Mouse (Mus musculus) liver, embryonic 13.5 days (tissue): ENCODE data around the gene Rnls. TPM values are rescaled to one million over a fixed set of nuclear protein-coding genes. Genes with fewer than 3 reads are reported as not detected.
"Not testable (repeated sequence)": the region's sequence is repeated elsewhere in the genome, so short reads cannot be mapped to it uniquely, and the experiment has no call there.

ENCODE experiments used
- ATAC-seq: fragments of 200-750 bp; cut with Nextera tagmentation; 2 replicates; pipeline ENCODE4 v1.8.0; 2017; ENCODE audit warnings: low read depth, mild to moderate bottlenecking, moderate number of reproducible peaks, moderate library complexity
- DNase-seq: peaks from one replicate; pipeline ENCODE4 v3.0.0; 2022
- H3K27ac ChIP-seq: fragments of 300-500 bp; sonication (generic); 2 replicates; pipeline ENCODE4 v1.5.1; 2015; ENCODE audit warnings: moderate library complexity, mild to moderate bottlenecking, inconsistent platforms
- H3K27me3 ChIP-seq: fragments of 300-500 bp; sonication (generic); 2 replicates; pipeline ENCODE4 v1.6.1; 2015; ENCODE audit warnings: mild to moderate bottlenecking, inconsistent platforms
- H3K36me3 ChIP-seq: fragments of 300-500 bp; sonication (generic); 2 replicates; pipeline ENCODE4 v1.6.1; 2015; ENCODE audit warnings: mild to moderate bottlenecking, inconsistent platforms
- H3K4me1 ChIP-seq: fragments of 300-500 bp; sonication (generic); replicated peaks from 2 replicates; pipeline ENCODE4 v1.6.1; 2015; ENCODE audit warnings: inconsistent platforms
- H3K4me2 ChIP-seq: fragments of 300-500 bp; sonication (generic); 2 replicates; pipeline ENCODE4 v1.6.1; 2015; ENCODE audit warnings: inconsistent platforms, mild to moderate bottlenecking, moderate library complexity
- H3K4me3 ChIP-seq: fragments of 300-500 bp; sonication (generic); replicated peaks from 2 replicates; pipeline ENCODE4 v1.5.1; 2015; ENCODE audit warnings: mild to moderate bottlenecking, inconsistent platforms
- H3K9ac ChIP-seq: fragments of 300-500 bp; sonication (generic); 2 replicates; pipeline ENCODE4 v1.6.1; 2015; ENCODE audit warnings: mild to moderate bottlenecking, inconsistent platforms
- H3K9me3 ChIP-seq: fragments of 300-500 bp; sonication (generic); replicated peaks from 2 replicates; pipeline ENCODE4 v1.6.1; 2016; ENCODE audit warnings: inconsistent platforms
- whole genome bisulfite sequencing: fragments of 180-500 bp; shearing (Covaris S2); methylation state at CpG from one replicate; pipeline ENCODE4 v1.1.7; 2015; ENCODE audit not compliant: insufficient replicate concordance; 5-methylcytosine and 5-hydroxymethylcytosine counted together
- polyA plus RNA-seq: library from polyadenylated mRNA; unstranded; fragments of >200 nt; fragmentation: Nextera tagmentation; extraction: Ambion mirVana; gene quantifications from 2 replicates; pipeline ENCODE4 v1.2.1, GENCODE M21; 2015

Gene Rnls
- 0.98 and 1.1 TPM in 2 replicates for polyA plus RNA-seq

GRCm38 (mm10) chr19:33391651-33392382 is at the start of gene Rnls:
Rnls (minus strand) TSS chr19:33392295.
- Histone ChIP-seq H3K27me3 (no peaks in the 10 kb centered on the region), H3K9me3 (no peaks in the 10 kb centered on the region), H3K4me2 (peak within 1 kb of the TSS; percentile 81), H3K27ac (no peak within 1 kb of the TSS; the same call in 1 of the 2 replicates), H3K4me1 (0 out of 2 replicates have a peak, but pooled peaks cover 4% of the 10 kb centered on the region), H3K36me3 (no peaks in the 10 kb centered on the region), H3K4me3 (peak within 1 kb of the TSS; percentile 66), H3K9ac (peak within 1 kb of the TSS; percentile 74)
- WGBS, result 1% methylated on average over 48 of the region's 48 CpGs
- ATAC-seq (peak; percentile 96), DNase-seq (peak; percentile 61)

GRCm38 (mm10) chr19:33429457-33429856 is 37.4 kb upstream of the Rnls start:
- H3K4me2 ChIP-seq, result no peak overlapping the region
- ATAC-seq, result no peak

GRCm38 (mm10) chr19:33419368-33419767 is 27.3 kb upstream of the Rnls start:
- not testable (repeated sequence) for H3K27ac ChIP-seq, H3K36me3 ChIP-seq, DNase-seq, H3K4me3 ChIP-seq, H3K9me3 ChIP-seq, ATAC-seq, H3K27me3 ChIP-seq, H3K4me1 ChIP-seq, H3K9ac ChIP-seq, H3K4me2 ChIP-seq
- WGBS, result 63% methylated on average over 9 of the region's 9 CpGs

More at GRCm38 (mm10) chr19:33429457-33429856, 37.4 kb upstream of the Rnls start:
- Histone ChIP-seq H3K9ac (no peak overlapping the region), H3K27me3 (no peaks in the 10 kb centered on the region), H3K9me3 (no peaks in the 10 kb centered on the region), H3K36me3 (no peaks in the 10 kb centered on the region), H3K4me3 (no peak overlapping the region), H3K4me1 (no peaks in the 10 kb centered on the region), H3K27ac (no peak overlapping the region)
- DNase-seq, result no peak
- 16% methylated on average over 2 of the region's 2 CpGs for WGBS

GRCm38 (mm10) chr19:33380825-33381224 is 11.3 kb downstream of the Rnls start:
- 41% methylated on average over 2 of the region's 2 CpGs for WGBS
- Histone ChIP-seq H3K9ac (no peak overlapping the region), H3K4me2 (no peak overlapping the region), H3K27me3 (no peaks in the 10 kb centered on the region), H3K36me3 (no peaks in the 10 kb centered on the region), H3K27ac (no peak overlapping the region), H3K9me3 (no peaks in the 10 kb centered on the region), H3K4me3 (no peak overlapping the region), H3K4me1 (no peaks in the 10 kb centered on the region)
- no peak for ATAC-seq
- no peak for DNase-seq

GRCm38 (mm10) chr19:33380386-33380785 is 11.7 kb downstream of the Rnls start:
- Histone ChIP-seq H3K9me3 (no peaks in the 10 kb centered on the region), H3K4me1 (no peaks in the 10 kb centered on the region), H3K27ac (no peak overlapping the region), H3K9ac (no peak overlapping the region), H3K4me2 (no peak overlapping the region), H3K36me3 (no peaks in the 10 kb centered on the region), H3K4me3 (no peak overlapping the region), H3K27me3 (no peaks in the 10 kb centered on the region)
- DNase-seq (no peak), ATAC-seq (no peak)
- WGBS, result 19% methylated on average over 3 of the region's 3 CpGs

- Histone ChIP-seq H3K27me3 (no peaks in the 10 kb centered on the region), H3K9ac (no peak overlapping the region), H3K27ac (no peak overlapping the region), H3K4me1 (no peaks in the 10 kb centered on the region), H3K36me3 (no peaks in the 10 kb centered on the region), H3K4me2 (no peak overlapping the region), H3K9me3 (no peaks in the 10 kb centered on the region), H3K4me3 (no peak overlapping the region)
- 52% methylated on average over 2 of the region's 2 CpGs for WGBS
- no peak for ATAC-seq
- DNase-seq, result no peak
Measured at GRCm38 (mm10) chr19:33368808-33369207, 23.3 kb downstream of the Rnls start.

- H3K4me1 ChIP-seq, result no peaks in the 10 kb centered on the region
- ATAC-seq (no peak), DNase-seq (peak; percentile 10)
- no peaks in the 10 kb centered on the region for H3K9me3 ChIP-seq
- WGBS, result 4% methylated on average over 3 of the region's 3 CpGs
- H3K4me3 ChIP-seq, result no peak overlapping the region
- no peak overlapping the region for H3K9ac ChIP-seq
- no peak overlapping the region for H3K4me2 ChIP-seq
- no peak overlapping the region for H3K27ac ChIP-seq
- no peaks in the 10 kb centered on the region for H3K36me3 ChIP-seq
- H3K27me3 ChIP-seq, result no peaks in the 10 kb centered on the region
Measured at GRCm38 (mm10) chr19:33366661-33367060, 25.4 kb downstream of the Rnls start.

GRCm38 (mm10) chr19:33357019-33357418 is 35.1 kb downstream of the Rnls start:
- Histone ChIP-seq H3K36me3 (no peaks in the 10 kb centered on the region), H3K9ac (no peak overlapping the region), H3K4me1 (no peaks in the 10 kb centered on the region), H3K9me3 (no peaks in the 10 kb centered on the region), H3K4me3 (no peak overlapping the region), H3K4me2 (no peak overlapping the region), H3K27me3 (no peaks in the 10 kb centered on the region), H3K27ac (no peak overlapping the region)
- WGBS, result 17% methylated on average over 3 of the region's 3 CpGs
- no peak for ATAC-seq
- no peak for DNase-seq

GRCm38 (mm10) chr19:33340119-33340518 is 52.0 kb downstream of the Rnls start:
- no peaks in the 10 kb centered on the region for H3K4me1 ChIP-seq
- no peaks in the 10 kb centered on the region for H3K27me3 ChIP-seq
- H3K4me2 ChIP-seq, result no peak overlapping the region
- WGBS, result 67% methylated on average over 1 of the region's 1 CpGs
- no peak for DNase-seq
- H3K9ac ChIP-seq, result no peak overlapping the region
- H3K36me3 ChIP-seq, result no peaks in the 10 kb centered on the region
- no peak for ATAC-seq
- H3K27ac ChIP-seq, result no peak overlapping the region
- H3K9me3 ChIP-seq, result no peaks in the 10 kb centered on the region
- H3K4me3 ChIP-seq, result no peak overlapping the region

- DNase-seq (no peak), ATAC-seq (no peak)
- Histone ChIP-seq H3K4me1 (no peaks in the 10 kb centered on the region), H3K9me3 (no peaks in the 10 kb centered on the region), H3K9ac (no peak overlapping the region), H3K36me3 (no peaks in the 10 kb centered on the region), H3K27me3 (no peaks in the 10 kb centered on the region), H3K4me3 (no peak overlapping the region), H3K27ac (no peak overlapping the region), H3K4me2 (no peak overlapping the region)
- WGBS, result 53% methylated on average over 4 of the region's 4 CpGs
Measured at GRCm38 (mm10) chr19:33326706-33327641, 65.1 kb downstream of the Rnls start.

GRCm38 (mm10) chr19:33318785-33319184 is 73.3 kb downstream of the Rnls start:
- no peaks in the 10 kb centered on the region for H3K4me1 ChIP-seq
- no peak overlapping the region for H3K4me3 ChIP-seq
- no peak overlapping the region for H3K4me2 ChIP-seq
- no peaks in the 10 kb centered on the region for H3K36me3 ChIP-seq
- DNase-seq (no peak), ATAC-seq (no peak)
- H3K9me3 ChIP-seq, result no peaks in the 10 kb centered on the region
- 24% methylated on average over 1 of the region's 1 CpGs for WGBS
- no peak overlapping the region for H3K9ac ChIP-seq
- H3K27ac ChIP-seq, result no peak overlapping the region
- no peaks in the 10 kb centered on the region for H3K27me3 ChIP-seq
